Mouse (Mus musculus) telencephalon, adult 2 months (tissue): Measurements from ENCODE around the gene Pde10a.

Experiments
- DNase-seq: peaks from one replicate; pipeline ENCODE4 v3.0.0-alpha.2; 2011; ENCODE audit warnings: low read depth, low spot score

The Pde10a gene

DNA sequence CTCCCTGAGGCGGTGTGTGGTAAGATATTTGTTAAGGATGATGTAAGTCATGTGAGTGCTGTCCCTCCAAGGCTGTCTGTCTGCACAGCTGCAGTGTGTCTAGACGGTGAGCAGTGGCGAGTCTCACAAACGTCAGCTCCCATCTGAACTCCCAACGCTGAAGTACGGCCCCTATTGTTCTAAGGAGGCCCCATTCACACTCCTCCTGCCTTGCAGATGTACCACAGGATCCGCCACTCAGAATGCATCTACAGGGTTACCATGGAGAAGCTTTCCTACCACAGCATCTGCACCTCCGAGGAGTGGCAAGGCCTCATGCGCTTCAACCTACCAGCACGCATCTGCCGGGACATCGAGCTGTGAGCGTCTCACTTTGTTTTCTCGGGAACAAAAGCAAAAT lies 436.5 kb downstream of the Pde10a start:
- DNase-seq = no peak

DNA sequence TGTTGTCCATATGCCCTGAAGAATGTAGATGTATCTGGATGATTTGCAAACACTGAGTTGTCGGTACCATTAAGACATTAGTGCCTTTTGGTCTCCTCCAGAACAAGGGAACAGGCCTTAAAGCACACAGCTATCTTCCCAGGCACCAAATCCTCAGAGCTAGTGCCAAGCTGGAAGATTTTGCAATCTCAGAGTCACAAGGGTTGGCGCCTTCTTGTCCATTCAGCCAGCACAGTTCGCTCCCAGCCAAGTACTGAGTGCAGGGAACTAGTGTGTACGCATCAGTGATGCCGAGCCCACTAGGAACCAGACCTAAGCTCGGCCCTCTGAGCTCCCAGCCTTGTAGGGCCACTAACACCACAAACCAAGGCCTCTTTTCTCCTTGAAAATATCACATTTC lies 440.0 kb downstream of the Pde10a start:
- DNase-seq = no peak

DNA sequence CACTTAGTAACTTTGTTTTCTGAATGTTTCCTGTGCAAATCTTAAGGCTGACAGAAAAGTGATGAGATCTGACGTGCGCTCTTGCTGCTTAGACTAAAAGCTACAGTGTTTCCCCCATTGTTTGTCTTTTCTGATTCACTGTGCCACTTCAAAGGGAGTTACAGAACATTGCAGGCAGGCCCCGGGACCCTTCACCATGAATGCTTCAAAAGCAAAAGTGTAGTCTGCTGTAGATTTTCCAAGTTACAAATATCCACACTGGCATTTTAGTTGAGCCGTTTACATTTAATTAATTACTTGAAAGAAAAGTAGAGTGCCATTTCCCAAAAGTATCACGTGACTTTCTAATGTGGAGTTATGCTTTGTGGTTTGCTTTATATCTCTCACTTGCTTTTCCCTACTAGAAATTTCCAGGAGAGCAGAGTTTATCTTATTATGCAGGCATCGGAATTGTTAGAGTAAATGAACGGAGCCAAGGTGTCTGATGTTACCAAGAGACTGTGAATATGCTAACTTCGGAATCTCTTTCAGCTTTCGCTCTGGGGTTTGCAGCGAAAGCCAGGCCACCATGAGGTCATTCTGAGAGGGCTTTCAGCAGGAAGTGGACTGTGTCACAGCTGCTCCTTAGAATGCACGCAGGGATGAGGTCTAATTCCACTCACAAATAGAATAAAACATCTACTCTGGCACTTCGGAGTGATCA lies 447.1 kb downstream of the Pde10a start:
- no peak for DNase-seq

DNA sequence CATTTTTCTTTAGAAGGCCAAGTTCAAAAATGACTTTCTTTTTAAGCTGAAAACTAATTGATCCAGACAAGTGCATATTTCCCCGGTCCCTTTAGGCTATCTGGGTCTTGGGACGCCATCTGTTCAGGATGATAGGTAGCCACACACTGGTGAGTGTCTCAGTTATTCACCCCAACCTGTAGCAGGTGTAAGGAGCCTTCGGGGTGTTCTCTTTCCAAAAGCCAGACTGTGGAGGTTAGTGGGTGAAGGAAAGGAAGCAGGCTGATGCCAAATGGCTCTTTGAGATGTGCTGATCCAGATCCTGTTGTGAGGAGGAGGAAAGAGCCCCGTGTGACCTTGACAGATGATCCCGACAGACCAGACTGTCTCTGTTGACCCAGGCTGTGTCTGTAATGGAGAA lies 448.2 kb downstream of the Pde10a start:
- DNase-seq = no peak

DNA sequence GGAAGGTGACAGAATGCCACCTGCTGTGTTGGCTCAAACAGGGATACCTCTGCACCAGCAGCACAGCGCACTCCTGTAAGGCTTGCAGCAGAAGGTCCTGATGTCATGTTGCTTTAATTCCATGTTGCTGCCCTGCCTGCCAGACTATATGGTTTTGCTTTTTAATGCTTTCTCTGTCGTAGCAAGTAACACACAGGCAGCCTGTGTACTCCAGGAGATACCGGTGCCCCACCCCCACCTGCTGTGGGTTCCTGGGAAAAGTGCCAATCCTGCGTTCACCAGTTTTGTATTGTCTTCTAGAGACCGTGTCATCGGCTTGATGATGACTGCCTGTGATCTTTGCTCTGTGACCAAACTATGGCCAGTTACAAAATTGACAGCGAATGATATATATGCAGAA lies 449.3 kb downstream of the Pde10a start:
- DNase-seq = no peak

DNA sequence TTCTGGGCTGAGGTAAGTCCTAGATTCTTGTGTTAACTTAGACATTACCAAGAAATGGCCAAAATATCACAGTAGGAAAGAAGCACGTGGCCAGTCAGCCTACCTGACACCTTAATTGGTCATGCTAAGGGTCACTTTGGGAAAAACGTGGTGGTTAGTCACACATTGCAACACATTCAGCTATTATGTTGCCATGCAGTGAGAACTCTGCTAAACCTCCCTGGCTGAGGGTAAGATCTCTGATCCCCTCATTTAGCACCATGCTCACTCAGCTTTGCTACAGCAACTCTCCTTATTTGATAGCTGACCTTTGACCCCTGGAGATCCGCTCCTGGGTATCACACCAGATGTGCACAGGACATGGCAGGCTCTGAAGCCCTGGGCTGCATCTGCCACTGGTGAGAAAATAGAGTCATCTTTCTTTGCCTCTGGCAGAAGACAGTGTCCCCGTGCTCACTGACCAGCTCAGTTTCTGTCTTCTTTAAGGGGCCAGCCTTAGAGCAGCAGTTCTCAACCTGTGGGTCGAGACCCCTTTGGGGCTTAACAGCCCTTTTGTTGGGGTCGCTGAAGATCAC lies 449.7 kb downstream of the Pde10a start:
- DNase-seq = no peak

DNA sequence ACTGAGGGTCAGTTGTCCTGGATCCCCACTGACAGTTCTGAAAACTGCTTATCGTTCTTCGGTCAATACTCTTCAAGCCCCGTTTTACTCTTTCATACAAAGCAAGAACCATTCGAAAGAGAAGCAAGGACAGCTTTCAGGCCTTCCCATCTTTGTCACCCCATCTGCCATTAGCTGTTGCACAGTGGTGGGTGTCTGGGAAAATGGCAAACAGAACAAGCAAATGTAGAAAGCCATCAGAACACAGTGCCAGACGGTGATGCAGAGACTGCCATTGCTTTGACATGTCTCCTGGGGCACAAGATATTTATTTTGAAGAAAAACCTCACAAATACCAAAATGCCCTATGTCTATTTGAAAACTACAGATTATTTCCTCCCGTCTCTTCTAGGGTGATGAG lies 451.6 kb downstream of the Pde10a start:
- no peak for DNase-seq

DNA sequence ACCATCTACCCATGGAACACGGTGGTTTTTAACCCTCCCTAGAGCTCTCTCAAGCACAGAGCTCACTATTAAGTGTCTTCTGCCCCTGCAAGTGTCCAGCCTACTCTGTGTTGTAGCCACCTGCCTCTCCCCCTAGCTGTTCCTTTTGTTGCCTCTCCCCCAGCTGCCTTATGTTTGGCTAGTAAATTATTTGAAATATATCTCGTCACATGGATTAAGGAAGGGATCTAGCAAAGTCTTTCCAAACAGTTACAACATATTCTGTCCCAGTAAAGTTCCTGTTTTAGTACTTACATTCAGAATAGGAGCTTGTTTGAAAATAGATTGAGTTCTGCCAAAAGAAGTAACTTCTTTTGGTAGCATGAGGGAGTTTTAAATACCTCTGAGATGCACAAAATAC lies 452.1 kb downstream of the Pde10a start:
- DNase-seq = no peak

DNA sequence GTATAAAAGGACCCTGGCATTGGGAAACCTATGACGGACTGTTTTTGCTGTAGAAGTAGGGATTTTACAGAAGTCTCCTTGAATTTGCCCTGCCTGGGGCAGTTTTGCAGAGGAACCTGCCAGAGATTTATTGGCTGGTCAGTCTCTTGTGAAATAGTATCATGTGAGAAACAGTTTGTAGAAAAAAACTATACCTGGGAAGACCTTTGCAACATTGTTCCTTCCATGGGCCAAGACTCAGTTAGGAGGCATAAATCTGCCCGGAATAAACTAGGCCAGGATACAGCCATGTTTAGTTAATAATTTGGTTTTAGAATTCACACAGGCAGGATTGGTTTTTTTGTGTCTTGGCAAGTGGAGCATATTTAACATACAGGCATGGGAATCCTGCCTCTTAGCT lies 458.4 kb downstream of the Pde10a start:
- DNase-seq = no peak

DNA sequence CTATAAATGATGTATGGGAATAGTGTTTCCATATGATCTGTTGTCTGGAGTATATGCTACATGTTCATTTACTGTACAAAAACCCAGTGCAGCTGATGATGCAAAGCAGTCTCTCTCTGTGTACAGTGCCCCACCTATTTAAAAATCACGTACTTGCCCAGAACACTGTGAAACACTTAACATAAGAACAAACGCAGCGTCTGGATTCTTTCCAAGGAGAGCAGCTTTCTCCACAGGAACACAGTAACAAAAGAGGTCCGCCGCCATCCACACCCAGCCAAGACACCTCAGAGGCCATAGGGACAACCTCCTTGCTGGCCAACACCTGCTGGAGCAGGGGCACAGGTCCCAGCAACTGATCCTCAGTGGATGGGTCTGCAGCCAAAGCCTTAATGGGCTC lies 460.5 kb downstream of the Pde10a start:
- DNase-seq = no peak

DNA sequence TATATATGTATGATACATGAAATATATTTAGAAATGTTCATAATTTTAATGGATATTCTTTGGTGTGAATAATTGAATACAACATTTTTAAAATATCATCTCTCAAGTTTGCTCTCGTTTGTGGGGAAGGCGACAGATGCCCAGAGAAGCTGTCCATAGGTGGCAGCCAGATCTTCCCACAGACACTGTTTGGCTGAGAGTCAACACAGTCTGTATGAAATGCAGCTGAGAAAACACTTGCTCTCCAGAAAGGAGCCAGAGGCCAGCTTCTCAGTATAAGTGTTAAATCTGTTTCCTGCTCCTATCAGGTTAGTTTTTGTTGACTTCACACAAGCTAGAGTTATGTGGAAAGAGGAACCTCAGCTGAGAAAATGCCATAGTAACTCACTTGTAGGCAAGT lies 461.4 kb downstream of the Pde10a start:
- peak; percentile 80 for DNase-seq

DNA sequence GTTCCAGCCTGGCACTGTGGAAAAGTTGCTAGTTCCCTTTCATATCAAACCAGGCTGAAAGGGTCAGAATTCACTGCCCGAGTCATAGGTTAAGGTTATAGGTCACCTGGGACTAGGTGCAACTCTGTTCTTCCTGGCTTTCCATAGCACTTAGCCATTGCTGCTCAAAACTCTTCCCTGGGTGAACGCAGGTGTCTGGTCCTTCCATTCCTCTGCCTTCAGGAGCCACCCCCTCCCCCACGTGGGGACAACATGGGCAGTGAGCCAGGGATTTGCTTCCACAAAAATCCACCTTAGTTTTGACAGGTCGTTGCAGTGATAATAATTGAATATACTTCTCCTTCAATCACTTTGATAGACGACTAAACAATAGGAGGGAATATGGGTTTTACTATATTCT lies 462.2 kb downstream of the Pde10a start:
- no peak for DNase-seq

DNA sequence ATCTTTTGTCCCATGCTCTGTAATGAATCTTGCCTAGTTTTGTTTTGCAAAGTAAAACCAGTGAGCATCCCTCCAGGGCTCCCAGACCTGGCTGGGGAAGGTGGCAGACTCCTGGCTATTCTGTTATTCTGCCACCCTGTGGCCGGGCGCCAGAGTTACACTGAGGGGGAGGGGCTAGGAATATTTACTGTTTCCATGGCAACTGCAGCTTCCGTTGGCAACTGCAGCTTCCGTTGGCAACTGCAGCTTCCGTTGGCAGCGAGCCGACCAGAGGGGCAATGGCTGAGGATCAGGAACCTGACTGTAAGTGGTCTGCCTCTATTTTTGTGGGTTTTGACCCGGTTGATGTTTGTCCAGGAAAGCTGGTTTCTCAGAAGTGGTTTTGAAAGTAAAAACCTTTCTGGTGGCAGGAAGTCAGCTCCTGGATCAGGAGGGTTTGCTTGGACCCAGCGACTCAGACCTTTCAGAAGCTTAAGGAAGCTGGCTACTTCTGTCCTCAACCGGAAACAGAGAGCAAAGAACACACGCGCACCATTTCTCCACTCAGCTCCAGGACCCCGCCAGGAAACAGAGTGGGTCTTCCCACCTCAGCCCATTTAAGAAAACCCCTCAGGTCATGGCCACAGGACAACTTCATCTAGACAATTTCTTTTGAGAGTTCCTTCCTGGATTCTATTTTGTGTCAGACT lies 463.1 kb downstream of the Pde10a start, which contains the start of gene 1700010I14Rik:
TSS of gene 1700010I14Rik (plus strand) at position 215 of the 689 bp plus-strand sequence.
- peak; percentile 49 for DNase-seq

DNA sequence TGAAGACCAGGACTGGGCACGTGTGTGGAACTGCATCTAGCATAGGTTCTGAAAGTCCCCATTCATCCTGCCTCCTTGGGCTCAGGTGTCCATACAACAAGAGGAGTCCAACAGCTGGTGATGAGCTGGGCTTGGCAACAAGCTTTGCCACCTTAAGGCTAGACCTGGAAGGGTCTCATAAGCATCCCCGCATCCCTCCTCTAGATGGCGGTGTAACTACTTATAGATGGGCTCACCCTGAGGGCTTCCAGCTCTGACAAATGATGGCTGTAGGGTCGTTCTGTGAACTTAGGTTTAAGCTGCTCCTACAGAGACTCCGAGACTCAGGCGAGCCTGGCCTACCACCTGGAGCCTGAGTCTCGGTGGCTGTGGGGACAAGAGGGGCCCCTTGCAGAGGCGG lies 466.0 kb downstream of the Pde10a start:
- DNase-seq = no peak

DNA sequence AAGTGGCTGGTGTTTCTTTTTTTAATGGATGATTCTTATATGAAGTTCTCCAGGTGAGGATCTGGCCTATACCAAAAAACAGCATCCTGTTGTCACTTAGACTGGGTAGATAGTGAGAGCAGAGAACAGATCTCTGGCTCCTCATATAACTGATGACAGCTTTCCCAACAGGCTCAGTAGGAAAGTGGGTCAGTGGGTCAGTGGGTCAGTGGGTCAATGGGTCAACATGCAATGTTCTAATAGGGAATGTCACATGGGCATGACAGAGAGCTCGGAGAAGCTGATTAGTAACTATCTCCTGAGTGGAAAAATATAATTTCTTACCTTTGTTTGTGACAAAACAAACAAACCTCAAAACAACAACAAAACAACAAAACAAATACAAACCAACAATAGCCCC lies 470.2 kb downstream of the Pde10a start:
- no peak for DNase-seq

DNA sequence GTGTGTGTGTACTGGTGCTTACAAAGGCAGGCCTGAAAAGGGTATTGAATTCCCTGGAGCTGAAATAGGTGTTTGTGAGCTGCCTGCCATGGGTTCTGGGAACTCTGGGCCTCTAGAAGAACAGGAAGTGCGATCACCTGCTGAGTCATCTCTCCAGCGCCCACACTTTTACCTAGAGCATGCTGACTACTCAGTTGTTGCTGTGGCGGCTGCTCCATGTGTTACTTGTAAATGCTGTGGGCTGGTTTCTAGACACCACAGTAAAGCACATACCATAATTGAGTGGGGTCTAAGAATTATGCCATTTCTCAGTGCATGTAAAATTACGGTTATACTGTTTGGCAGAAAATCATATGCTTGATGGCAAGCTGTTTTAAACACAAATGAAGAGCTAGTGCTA lies 477.3 kb downstream of the Pde10a start:
- peak; percentile 62 for DNase-seq

DNA sequence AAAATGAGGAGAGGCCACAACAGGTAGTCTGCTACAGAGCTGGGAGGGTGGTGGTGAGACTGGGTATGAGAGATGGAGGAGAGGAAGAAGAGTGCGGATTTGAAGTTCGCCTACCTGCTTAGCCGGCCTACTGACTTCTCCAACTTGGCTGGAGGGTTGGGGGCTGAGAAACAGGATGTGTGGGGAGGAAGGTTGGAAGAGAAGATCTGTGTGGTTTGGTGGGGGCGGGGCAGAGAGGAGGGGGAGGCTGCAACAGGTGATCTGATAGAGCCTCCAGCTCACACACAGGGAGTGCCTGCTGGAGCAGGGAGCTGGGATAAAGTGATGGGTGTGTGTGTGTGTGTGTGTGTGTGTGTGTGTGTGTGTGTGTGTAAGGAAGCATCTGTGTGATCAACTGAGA lies 479.3 kb downstream of the Pde10a start:
- DNase-seq = no peak

DNA sequence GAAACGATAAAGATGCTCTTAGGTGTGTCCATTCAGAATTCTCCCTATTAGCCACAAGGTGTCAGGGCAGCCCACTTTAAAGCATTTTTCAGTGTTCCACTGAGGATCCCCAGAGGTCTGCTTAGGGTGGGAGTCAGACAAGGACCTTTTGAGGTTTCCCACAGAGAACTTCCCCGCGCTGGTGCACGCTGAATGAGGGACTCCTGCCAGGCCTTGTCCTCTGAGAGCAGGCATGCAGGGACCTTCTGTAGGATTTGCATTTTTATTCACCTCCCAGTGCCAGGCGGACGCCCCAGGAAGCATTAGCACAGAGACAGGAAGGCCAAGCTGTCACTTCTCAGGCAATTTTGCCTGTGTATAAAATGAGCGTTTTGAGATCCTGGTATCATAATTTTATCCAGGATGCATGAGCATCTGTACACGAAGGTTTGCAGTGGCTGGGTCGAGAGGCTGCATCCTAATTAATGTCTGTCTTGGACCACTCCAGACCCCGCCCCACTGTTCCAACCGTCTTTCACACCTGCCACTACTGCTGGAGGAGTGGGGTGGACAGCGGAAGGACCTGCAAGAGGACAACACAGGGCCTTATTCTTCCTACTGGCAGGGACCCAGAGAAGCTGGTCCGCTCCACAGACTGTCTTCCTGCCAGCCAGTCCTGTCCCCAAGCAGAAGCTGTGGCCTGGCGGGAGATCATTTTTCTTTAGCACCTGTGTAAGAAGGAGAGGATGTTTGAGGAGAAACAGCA lies 498.2 kb downstream of the Pde10a start:
- DNase-seq = no peak

DNA sequence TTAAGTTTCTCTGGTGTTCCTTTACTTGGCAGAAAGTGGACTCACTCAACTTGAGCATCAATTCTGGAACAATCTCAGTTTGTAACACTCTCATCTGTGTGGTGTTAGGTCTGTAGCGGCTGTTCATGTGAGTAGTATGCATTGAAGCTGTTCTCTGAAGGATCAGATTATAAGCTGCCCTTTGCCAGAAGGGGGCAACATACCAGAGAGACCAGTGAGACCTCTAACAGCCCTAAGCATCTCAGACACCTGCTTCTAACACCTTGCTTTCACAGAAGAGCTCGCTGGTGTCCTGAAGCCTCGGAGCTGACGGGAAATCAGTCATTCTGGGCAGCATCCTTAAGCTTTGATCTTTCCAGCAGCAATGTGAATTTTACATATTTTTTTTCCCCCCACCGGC lies 505.0 kb downstream of the Pde10a start:
- no peak for DNase-seq

DNA sequence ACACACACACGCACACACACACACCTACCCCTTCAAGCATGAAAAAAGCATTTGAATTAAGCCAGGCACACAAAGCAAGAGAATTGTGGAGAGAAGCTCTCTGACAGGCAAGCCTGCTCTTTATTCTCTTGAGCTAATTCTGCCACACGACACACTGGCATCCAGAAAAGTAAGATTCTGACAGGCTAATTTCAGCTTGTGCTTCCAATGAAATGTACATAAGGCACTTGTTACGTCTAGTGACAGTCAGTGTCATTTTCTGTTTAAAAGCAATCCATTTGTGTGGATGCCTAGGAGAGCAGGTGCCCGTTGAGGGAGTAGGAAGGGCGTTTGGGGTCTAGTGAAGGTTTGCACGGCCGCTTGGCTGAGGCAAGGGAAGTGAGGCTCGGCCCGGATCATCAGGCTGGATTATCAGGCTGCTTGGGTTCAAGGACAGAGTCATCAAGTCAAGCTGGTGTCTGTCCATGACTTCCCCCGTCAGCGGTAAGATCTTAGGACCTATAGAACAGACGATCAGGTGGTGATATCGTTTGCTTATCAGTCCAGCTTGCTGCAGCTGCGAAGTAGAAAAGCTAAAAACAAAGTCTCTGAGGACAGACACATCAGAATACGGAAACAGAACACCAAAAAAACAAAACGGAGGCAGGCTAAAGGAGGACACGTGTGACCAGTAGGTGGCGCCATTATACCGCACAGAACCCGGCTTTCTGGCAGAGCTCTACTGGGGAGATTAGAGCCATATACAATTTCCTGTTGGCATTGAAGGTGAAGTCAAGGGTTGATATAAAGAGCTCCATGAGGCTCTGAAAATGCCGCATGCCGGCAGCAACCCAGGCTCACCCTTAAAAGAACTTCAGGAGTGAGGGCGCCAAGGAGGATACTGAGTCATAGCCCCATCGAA lies 506.3 kb downstream of the Pde10a start:
- DNase-seq = peak; percentile 74

DNA sequence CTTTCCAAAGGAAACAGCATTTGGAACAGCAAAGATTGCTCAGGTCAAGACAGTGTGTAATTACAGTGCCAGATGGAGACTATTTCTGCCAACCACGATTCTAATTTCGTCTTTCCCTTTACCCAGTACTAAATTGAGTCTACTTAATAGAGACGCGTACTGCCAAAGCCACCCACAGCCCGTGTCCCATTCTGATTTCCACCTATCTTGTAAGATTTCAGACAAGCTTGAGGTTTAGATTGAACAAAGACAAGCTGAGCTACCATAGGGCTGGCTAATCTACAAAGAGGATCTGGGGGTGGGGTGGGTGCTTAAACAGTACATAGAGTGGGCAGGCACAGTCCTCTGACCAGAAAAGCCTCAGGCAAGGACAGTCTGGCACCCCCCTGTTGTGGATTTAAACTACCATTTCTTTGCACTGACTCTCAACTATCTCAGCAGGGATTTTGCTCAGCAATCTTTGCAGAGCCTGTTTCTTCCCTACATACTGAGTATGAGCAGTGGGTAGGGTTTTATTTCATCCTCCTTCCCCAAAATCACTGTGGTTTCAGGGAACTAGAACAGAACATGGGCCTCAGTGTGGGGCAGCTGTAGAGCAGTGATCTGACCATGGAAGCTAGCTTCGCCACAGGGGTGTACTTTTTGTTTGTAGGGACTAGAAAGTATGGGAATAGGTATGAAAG lies 507.3 kb downstream of the Pde10a start:
- DNase-seq = peak; percentile 72
